Mouse (Mus musculus): Measurements from ENCODE around the gene Iqsec2.
"Not testable (repeated sequence)": the region's sequence is repeated elsewhere in the genome, so short reads cannot be mapped to it uniquely, and the experiment has no call there.

Gene Iqsec2

GRCm38 (mm10) chrX:152178843-152179545, 34.9 kb downstream of the Iqsec2 start:
- DNase-seq (ENCODE audit: low read depth, low spot score) = no peak

- no peak for DNase-seq (ENCODE audit: low read depth, low spot score)
Measured at GRCm38 (mm10) chrX:152179670-152180656, 35.9 kb downstream of the Iqsec2 start.

GRCm38 (mm10) chrX:152187151-152187550, 43.1 kb downstream of the Iqsec2 start:
- DNase-seq (ENCODE audit: low read depth, low spot score) = no peak

- DNase-seq (ENCODE audit: low read depth, low spot score) = peak; percentile 64
Measured at GRCm38 (mm10) chrX:152191266-152191665, 47.2 kb downstream of the Iqsec2 start.

GRCm38 (mm10) chrX:152197814-152198648, 54.0 kb downstream of the Iqsec2 start:
- peak; percentile 44 for DNase-seq (ENCODE audit: low read depth, low spot score)

GRCm38 (mm10) chrX:152201737-152202421, 57.8 kb downstream of the Iqsec2 start:
- DNase-seq (ENCODE audit: low read depth, low spot score) = no peak

- peak; percentile 27 for DNase-seq (ENCODE audit: low read depth, low spot score)
Measured at GRCm38 (mm10) chrX:152202422-152203103, 58.5 kb downstream of the Iqsec2 start.

GRCm38 (mm10) chrX:152203247-152203646, 59.2 kb downstream of the Iqsec2 start:
- DNase-seq (ENCODE audit: low read depth, low spot score) = no peak

GRCm38 (mm10) chrX:152205486-152205885, 61.4 kb downstream of the Iqsec2 start:
- DNase-seq (ENCODE audit: low read depth, low spot score) = no peak

- no peak for DNase-seq (ENCODE audit: low read depth, low spot score)
Measured at GRCm38 (mm10) chrX:152214703-152215102, 70.6 kb downstream of the Iqsec2 start.

- DNase-seq (ENCODE audit: low read depth, low spot score) = no peak
Measured at GRCm38 (mm10) chrX:152218529-152218928, 74.5 kb downstream of the Iqsec2 start.

GRCm38 (mm10) chrX:152221721-152222120, 77.7 kb downstream of the Iqsec2 start:
- no peak for DNase-seq (ENCODE audit: low read depth, low spot score)

GRCm38 (mm10) chrX:152222226-152222625, 78.2 kb downstream of the Iqsec2 start:
- DNase-seq (ENCODE audit: low read depth, low spot score) = no peak

- DNase-seq (ENCODE audit: low read depth, low spot score) = no peak
Measured at GRCm38 (mm10) chrX:152223313-152223712, 79.2 kb downstream of the Iqsec2 start.

- no peak for DNase-seq (ENCODE audit: low read depth, low spot score)
Measured at GRCm38 (mm10) chrX:152224280-152224679, 80.2 kb downstream of the Iqsec2 start.

- DNase-seq (ENCODE audit: low read depth, low spot score) = peak; percentile 98
Measured at GRCm38 (mm10) chrX:152232781-152233763, 89.0 kb downstream of the Iqsec2 start, which contains the start of gene Kdm5c. TSS of gene Kdm5c (plus strand) at chrX:152233020.

- no peak for DNase-seq (ENCODE audit: low read depth, low spot score)
Measured at GRCm38 (mm10) chrX:152234125-152234524, 90.1 kb downstream of the Iqsec2 start.

GRCm38 (mm10) chrX:152235758-152236157, 91.7 kb downstream of the Iqsec2 start:
- DNase-seq (ENCODE audit: low read depth, low spot score) = no peak

- DNase-seq (ENCODE audit: low read depth, low spot score) = not testable (repeated sequence)
Measured at GRCm38 (mm10) chrX:152243140-152243539, 99.1 kb downstream of the Iqsec2 start.
